Mouse (Mus musculus) adrenal gland, postnatal 36 days (tissue): ENCODE data around the gene Galnt6. TPM values are rescaled to one million over a fixed set of nuclear protein-coding genes. Genes with fewer than 3 reads are reported as not detected.

ENCODE experiments used
- DNase-seq, 2 experiments: peaks; one replicate each; pipeline ENCODE4 v3.0.0; 2021; ENCODE audit warnings: mixed read lengths in 1 of 2
- total RNA-seq, 2 experiments: library from RNA; stranded (reverse); gene quantifications; 2 replicates each; pipeline ENCODE4 v1.2.3; 2021

Galnt6 gene
- total RNA-seq, 2 experiments from 2014 or later: 4.1 to 5.9 TPM

GRCm38 (mm10) chr15:100754805-100755497 lies 25.8 kb upstream of the Galnt6 start:
- DNase-seq: peak; percentile 36 to 60

GRCm38 (mm10) chr15:100754041-100754440 lies 24.9 kb upstream of the Galnt6 start:
- peak in 1 of 2 experiments; percentile 16 for DNase-seq

- no peak for DNase-seq
Measured at GRCm38 (mm10) chr15:100753045-100753444, 23.9 kb upstream of the Galnt6 start.

- DNase-seq: no peak
Measured at GRCm38 (mm10) chr15:100752439-100752838, 23.3 kb upstream of the Galnt6 start.

GRCm38 (mm10) chr15:100749751-100750538 lies 20.8 kb upstream of the Galnt6 start:
- no peak for DNase-seq

GRCm38 (mm10) chr15:100748584-100748983 lies 19.4 kb upstream of the Galnt6 start:
- no peak for DNase-seq

- peak in 1 of 2 experiments; percentile 25 for DNase-seq
Measured at GRCm38 (mm10) chr15:100747121-100747963, 18.2 kb upstream of the Galnt6 start.

GRCm38 (mm10) chr15:100746478-100747120 lies 17.4 kb upstream of the Galnt6 start:
- DNase-seq: peak in 1 of 2 experiments; percentile 35

- DNase-seq: no peak
Measured at GRCm38 (mm10) chr15:100743238-100743637, 14.1 kb upstream of the Galnt6 start.

GRCm38 (mm10) chr15:100739442-100739841 lies 10.3 kb upstream of the Galnt6 start:
- no peak for DNase-seq

GRCm38 (mm10) chr15:100738351-100738781 lies 9.2 kb upstream of the Galnt6 start:
- DNase-seq: no peak

- no peak for DNase-seq
Measured at GRCm38 (mm10) chr15:100737667-100738066, 8.5 kb upstream of the Galnt6 start.

GRCm38 (mm10) chr15:100735953-100736300 lies 6.8 kb upstream of the Galnt6 start:
- no peak for DNase-seq

- DNase-seq: peak in 1 of 2 experiments; percentile 37
Measured at GRCm38 (mm10) chr15:100735095-100735952, 6.1 kb upstream of the Galnt6 start.

GRCm38 (mm10) chr15:100732580-100732979 lies 3.4 kb upstream of the Galnt6 start:
- peak in 1 of 2 experiments; percentile 16 for DNase-seq

- no peak for DNase-seq
Measured at GRCm38 (mm10) chr15:100731081-100731480, 1.9 kb upstream of the Galnt6 start.

GRCm38 (mm10) chr15:100728586-100728985 lies 590 bp downstream of the Galnt6 start:
- DNase-seq: no peak

GRCm38 (mm10) chr15:100727834-100728233 lies 1.3 kb downstream of the Galnt6 start:
- no peak for DNase-seq

- no peak for DNase-seq
Measured at GRCm38 (mm10) chr15:100726721-100727120, 2.5 kb downstream of the Galnt6 start.

GRCm38 (mm10) chr15:100723505-100723904 lies 5.7 kb downstream of the Galnt6 start:
- no peak for DNase-seq

GRCm38 (mm10) chr15:100722564-100722963 lies 6.6 kb downstream of the Galnt6 start:
- no peak for DNase-seq
